18 mouse cellular contexts compared by ENCODE assay signal in the genomic region with DNA sequence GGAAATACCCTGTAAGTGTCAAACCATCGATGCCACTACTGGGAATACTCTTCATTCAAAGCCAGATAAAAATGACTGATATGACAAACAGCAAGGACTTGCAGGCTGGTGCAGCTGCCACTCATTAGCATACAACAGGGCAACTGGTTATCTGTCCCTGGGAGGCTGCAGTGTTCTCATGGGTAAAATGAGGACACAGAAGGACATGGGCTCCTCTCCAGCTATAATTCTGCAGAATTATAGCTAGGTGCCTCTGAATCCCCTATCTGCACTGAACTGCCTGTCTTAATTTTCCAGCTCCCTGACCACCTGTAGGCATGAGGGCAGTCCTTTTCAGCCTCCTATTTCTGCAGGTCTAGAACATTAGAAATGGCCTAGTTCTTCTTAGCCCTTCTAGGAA.
A peak's percentile ranks its signal among the peaks of the same experiment; 100 is the strongest.
DNase-seq lines count a peak whose midpoint lies in the region; ATAC-seq lines count a peak whose summit lies in the region.
"Had no signal": no experiment of that assay in that cellular context is flagged by ENCODE, and none has a peak within 500 bp of the region (broad histone marks: within the 10 kb centered on the region; RNA-seq: fewer than 3 reads in every experiment).

No protein-coding gene starts in this region.

- DNase-seq in heart, adult 11 months, result peak; percentile 19
- no peak for DNase-seq in heart, postnatal 25 days (ENCODE audit: low spot score)
- peak; percentile 17 for DNase-seq in MN1 (ENCODE audit: low spot score)
- DNase-seq in gastrocnemius, postnatal 36 days, result no peak
- DNase-seq: adrenal gland, adult 8-10 months; adrenal gland, postnatal 14 days; adrenal gland, postnatal 36 days; B cell, adult 2 months; cerebellum, adult 11-12 months; cerebellum, adult 2 months; cerebellum, adult 9-10 months; cerebellum, postnatal 10 days; cerebellum, postnatal 25 days; forebrain, postnatal 0 days had no signal

- intact Hi-C loops in heart, postnatal 25 days (cut with DNase I), result no loop called here
- intact Hi-C loops in gastrocnemius, postnatal 36 days (cut with DNase I), result no loop called here

- peak; percentile 93 for ATAC-seq in megakaryocyte-erythroid progenitor cell, adult 5-6 weeks (replicated peaks; ENCODE audit: low FRiP score, low TSS enrichment, poor library complexity, severe bottlenecking)
- ATAC-seq: CD4-positive, CD25-positive, alpha-beta regulatory T cell, adult 4 months; forebrain, embryonic 13.5 days; forebrain, embryonic 15.5 days; forebrain, postnatal 0 days had no signal

Comparison
In these comparisons a context has a peak if more than half of its experiments do, and no peak if none do; other contexts are left out.
1. DNase-seq: peak in heart, adult 11 months (single experiment) and MN1 (single experiment); none in heart, postnatal 25 days (single experiment) and gastrocnemius, postnatal 36 days (0 of 2).